Mouse (Mus musculus) megakaryocyte, embryonic 14.5 days (primary cell): ENCODE data around the gene Sds. TPM values are rescaled to one million over a fixed set of nuclear protein-coding genes. Genes with fewer than 3 reads are reported as not detected.
A peak's percentile ranks its signal among the peaks of the same experiment; 100 is the strongest.

Source experiments
- H3K27me3 ChIP-seq: replicated peaks from 2 replicates; pipeline ENCODE3; 2012; ENCODE audit warnings: inconsistent platforms
- H3K36me3 ChIP-seq: replicated peaks from 2 replicates; pipeline ENCODE3; 2012; ENCODE audit warnings: low read length, inconsistent platforms, mixed read lengths
- H3K4me1 ChIP-seq: 2 replicates; pipeline ENCODE4 v1.6.1; 2012; ENCODE audit warnings: inconsistent platforms
- H3K4me3 ChIP-seq: replicated peaks from 2 replicates; pipeline ENCODE3; 2012; ENCODE audit warnings: moderate library complexity, mild to moderate bottlenecking, inconsistent platforms
- H3K9me3 ChIP-seq: 2 replicates; pipeline ENCODE4 v1.6.1; 2012; ENCODE audit warnings: inconsistent platforms
- FLI1 ChIP-seq: IDR thresholded peaks from 2 replicates; pipeline ENCODE4 v1.6.1; 2012; ENCODE audit warnings: low read length, inconsistent platforms, mixed read lengths
- GATA1 ChIP-seq: IDR thresholded peaks from 3 replicates; pipeline ENCODE4 v1.6.1; 2012; ENCODE audit warnings: mixed read lengths, low read length, inconsistent platforms, borderline replicate concordance
- polyA plus RNA-seq: library from polyadenylated mRNA; stranded (reverse); fragments of >175 nt; gene quantifications from 2 replicates; pipeline ENCODE4 v1.2.3, GENCODE M21; 2012; ENCODE audit warnings: low replicate concordance; ENCODE audit not compliant: insufficient read depth

Gene Sds
- polyA plus RNA-seq, 1 experiment, result not detected

DNA sequence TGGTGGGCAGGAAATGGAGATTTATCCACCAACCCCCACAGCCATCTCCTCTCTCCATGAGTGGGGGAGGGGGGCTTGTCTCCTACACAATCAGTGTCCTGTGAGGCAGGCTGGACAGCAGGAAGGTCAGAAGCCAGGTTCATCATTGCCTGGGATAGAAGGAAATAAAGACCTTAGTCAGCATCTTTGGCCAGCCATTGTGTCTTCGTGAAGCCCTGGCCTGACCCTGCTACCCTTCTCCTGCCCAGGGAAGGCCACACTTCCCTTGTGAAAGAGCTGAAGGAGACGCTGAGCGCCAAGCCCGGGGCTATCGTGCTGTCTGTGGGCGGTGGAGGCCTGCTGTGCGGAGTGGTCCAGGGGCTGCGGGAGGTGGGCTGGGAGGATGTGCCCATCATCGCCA, 4.9 kb downstream of the Sds start:
- no peak overlapping the region for H3K4me3 ChIP-seq

GRCm38 (mm10) chr5:120483399-120483798, 7.1 kb downstream of the Sds start:
- Histone ChIP-seq H3K9me3 (0 out of 2 replicates have a peak, but pooled peaks cover 5% of the 10 kb centered on the region), H3K4me1 (peaks cover 7% of the 10 kb centered on the region; the same call in 1 of the 2 replicates), H3K27me3 (peaks cover 32% of the 10 kb centered on the region), H3K36me3 (peaks cover 46% of the 10 kb centered on the region), H3K4me3 (no peak overlapping the region)
- no peak for TF ChIP-seq FLI1
- no peak for TF ChIP-seq GATA1

More for the DNA sequence above, 4.9 kb downstream of the Sds start:
- Histone ChIP-seq H3K9me3 (0 out of 2 replicates have a peak, but pooled peaks cover 5% of the 10 kb centered on the region), H3K4me1 (peaks cover 11% of the 10 kb centered on the region), H3K27me3 (peaks cover 52% of the 10 kb centered on the region), H3K36me3 (peaks cover 24% of the 10 kb centered on the region)
- TF ChIP-seq GATA1 (no peak), FLI1 (no peak)

DNA sequence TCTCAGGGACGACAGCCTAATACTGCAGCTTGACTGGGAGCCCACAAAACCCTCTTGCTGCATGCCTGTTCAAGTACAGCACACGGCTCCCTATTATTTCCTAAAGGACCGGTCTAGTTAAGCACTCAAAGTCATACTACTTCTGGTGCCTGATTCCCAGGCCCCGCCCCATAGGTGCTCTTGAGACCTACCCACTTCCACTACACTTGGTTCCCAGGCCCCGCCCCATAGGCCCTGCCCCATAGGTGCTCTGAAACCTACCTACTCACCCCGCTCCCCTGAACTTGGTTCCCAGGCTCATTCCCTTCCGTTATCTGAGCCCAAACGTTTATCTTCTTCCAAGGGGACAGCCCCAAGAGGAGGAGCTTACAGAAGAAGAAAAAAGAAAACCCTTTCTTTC, 11.5 kb downstream of the Sds start:
- no peaks in the 10 kb centered on the region for H3K9me3 ChIP-seq
- H3K36me3 ChIP-seq, result peaks cover 77% of the 10 kb centered on the region
- TF ChIP-seq GATA1 (no peak), FLI1 (no peak)
- H3K4me1 ChIP-seq, result no peaks in the 10 kb centered on the region
- no peak overlapping the region for H3K4me3 ChIP-seq
- no peaks in the 10 kb centered on the region for H3K27me3 ChIP-seq

DNA sequence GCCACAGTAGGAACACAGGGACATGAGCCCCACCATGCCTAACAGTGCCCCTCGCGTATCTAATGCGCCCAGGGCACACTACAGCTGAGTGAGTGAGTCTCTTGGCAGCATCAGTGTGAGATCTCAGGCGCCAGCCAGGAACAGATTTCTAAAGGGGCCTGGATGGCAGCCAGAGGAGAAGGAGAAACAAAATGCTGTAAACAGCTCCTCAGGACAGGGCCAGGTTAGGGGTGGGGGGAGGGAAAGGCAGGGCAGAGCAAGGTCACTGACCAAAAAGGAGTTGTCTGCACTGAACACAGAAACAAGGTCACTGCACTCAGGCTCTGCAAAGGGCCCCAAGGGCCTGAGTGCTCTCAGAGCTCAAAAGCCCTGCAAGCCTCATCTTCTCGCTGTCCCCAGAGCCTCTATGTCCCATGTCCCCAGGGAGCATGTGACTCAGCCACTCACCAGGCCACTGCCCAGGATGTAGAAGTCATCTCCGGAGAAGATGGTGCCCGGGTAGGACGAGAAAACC, 14.4 kb downstream of the Sds start:
- TF ChIP-seq FLI1, result no peak
- TF ChIP-seq GATA1, result no peak
- Histone ChIP-seq H3K36me3 (peaks cover 86% of the 10 kb centered on the region), H3K4me3 (no peak overlapping the region), H3K27me3 (peaks cover 2% of the 10 kb centered on the region), H3K4me1 (no peaks in the 10 kb centered on the region; the same call in 1 of the 2 replicates), H3K9me3 (no peaks in the 10 kb centered on the region)

DNA sequence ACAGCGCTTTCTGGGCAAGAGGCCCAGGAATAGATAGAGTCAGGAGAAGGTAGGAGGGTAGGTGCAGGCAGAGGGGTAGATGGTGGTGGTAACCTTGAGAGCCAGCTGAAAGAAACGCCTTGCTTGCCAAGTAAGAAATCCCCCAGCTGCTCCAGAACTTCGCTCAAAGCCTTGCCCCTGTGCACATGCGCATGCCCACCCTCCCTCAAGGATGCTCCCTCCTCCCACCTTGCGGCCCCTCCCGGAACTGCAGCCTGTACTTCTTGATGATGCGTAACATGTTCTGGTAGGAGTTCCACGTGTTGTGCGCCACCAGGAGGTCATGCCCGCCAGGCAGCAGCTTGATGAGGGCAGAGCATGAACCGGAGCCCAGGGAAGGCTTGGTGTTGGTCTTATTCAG, 16.1 kb downstream of the Sds start:
- no peak overlapping the region for H3K4me3 ChIP-seq
- peaks cover 82% of the 10 kb centered on the region for H3K36me3 ChIP-seq
- no peaks in the 10 kb centered on the region; the same call in 1 of the 2 replicates for H3K4me1 ChIP-seq
- peaks cover 2% of the 10 kb centered on the region for H3K27me3 ChIP-seq
- H3K9me3 ChIP-seq, result no peaks in the 10 kb centered on the region
- TF ChIP-seq FLI1, result no peak
- no peak for TF ChIP-seq GATA1

DNA sequence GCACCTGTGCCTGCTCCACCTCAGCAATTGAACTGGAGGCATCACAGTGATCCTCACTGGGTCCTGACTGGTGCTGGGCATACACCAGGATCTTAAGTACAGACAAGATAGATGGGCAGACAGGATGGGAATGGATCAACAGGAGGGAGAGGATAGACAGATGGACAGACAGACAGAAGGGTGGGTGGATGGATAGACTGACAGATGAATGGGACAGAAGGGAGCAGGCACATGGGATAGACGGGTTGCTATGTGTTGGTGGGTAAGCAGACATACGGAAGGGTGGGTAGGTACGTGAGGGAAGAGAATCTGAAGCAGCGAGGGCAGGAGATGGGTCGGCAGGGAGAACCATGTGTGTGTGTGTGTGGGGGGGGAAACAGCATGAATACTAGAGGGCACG, 17.1 kb downstream of the Sds start:
- Histone ChIP-seq H3K4me3 (peak overlapping the region; percentile 20), H3K27me3 (peaks cover 2% of the 10 kb centered on the region), H3K9me3 (no peaks in the 10 kb centered on the region), H3K36me3 (peaks cover 76% of the 10 kb centered on the region), H3K4me1 (no peaks in the 10 kb centered on the region; the same call in 1 of the 2 replicates)
- TF ChIP-seq FLI1, result no peak
- no peak for TF ChIP-seq GATA1

DNA sequence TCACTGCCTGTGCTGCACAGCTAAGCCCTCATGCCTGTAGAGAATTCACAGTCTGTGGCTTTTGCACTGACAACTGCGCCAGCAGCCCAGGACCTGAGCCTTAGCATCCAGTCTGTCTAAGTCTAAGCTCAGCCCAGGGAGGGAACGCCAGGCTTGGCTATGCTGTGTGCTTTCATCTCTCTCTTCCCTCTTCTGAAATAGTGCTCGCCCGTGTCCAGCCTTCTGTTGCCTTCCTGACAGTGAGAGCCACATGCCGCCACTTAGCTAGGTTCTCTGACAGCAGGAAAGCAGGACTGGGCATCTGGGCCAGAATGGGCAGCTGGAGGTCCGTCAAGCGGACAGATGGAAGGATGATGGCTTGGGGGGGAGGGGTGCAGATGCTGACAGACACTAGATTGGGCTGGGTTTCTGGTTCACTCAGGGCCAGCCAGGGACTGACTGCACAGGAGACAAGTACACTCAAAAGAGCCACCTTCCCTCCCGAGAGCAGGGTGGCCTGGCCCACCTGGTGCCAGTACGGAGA, 17.6 kb downstream of the Sds start:
- peaks cover 2% of the 10 kb centered on the region for H3K27me3 ChIP-seq
- no peaks in the 10 kb centered on the region; the same call in 1 of the 2 replicates for H3K4me1 ChIP-seq
- peaks cover 76% of the 10 kb centered on the region for H3K36me3 ChIP-seq
- no peaks in the 10 kb centered on the region for H3K9me3 ChIP-seq
- peak overlapping the region; percentile 20 for H3K4me3 ChIP-seq
- no peak for TF ChIP-seq GATA1

DNA sequence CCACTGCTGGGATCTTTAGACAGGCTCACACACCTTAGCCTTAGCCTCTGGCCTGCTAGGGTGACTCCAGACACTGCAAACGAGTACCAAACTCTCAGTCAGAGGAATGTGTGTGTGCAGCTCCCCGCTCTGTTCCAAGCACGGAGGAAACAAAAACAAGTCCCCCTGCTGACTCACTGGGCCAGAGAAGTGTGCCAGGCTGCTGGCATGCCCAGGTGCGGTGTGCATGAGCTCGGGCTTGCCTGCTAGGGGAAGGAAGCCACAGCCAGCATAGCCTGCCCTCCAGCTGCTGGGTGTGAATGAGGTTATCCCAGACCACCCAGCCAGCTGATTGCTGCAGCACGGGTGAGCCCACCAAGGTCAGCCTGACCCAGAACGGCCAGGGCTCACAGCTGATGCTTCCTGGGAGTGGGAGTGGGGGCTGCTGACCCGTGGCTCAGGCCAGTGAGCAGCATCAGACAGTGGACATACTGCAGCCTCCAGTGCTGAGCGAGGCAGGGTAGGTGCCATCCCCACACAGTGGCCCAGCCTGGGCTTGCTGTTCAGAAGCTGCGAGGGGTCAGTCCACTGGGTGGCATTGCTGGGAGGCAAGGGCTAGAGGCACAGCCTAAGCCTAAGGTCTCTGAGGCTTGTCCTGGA, 18.9 kb downstream of the Sds start:
- H3K36me3 ChIP-seq, result peaks cover 80% of the 10 kb centered on the region
- no peaks in the 10 kb centered on the region for H3K9me3 ChIP-seq
- H3K27me3 ChIP-seq, result peaks cover 2% of the 10 kb centered on the region
- peaks cover 6% of the 10 kb centered on the region; the same call in 1 of the 2 replicates for H3K4me1 ChIP-seq
- TF ChIP-seq GATA1 (no peak), FLI1 (no peak)
- no peak overlapping the region for H3K4me3 ChIP-seq

- Histone ChIP-seq H3K4me3 (no peak overlapping the region), H3K36me3 (peaks cover 74% of the 10 kb centered on the region), H3K27me3 (peaks cover 2% of the 10 kb centered on the region), H3K9me3 (no peaks in the 10 kb centered on the region), H3K4me1 (peaks cover 6% of the 10 kb centered on the region; the same call in 1 of the 2 replicates)
- no peak for TF ChIP-seq GATA1
- TF ChIP-seq FLI1, result no peak
Measured at GRCm38 (mm10) chr5:120495703-120496226, 19.4 kb downstream of the Sds start.

- H3K36me3 ChIP-seq, result peaks cover 67% of the 10 kb centered on the region
- H3K4me3 ChIP-seq, result no peak overlapping the region
- H3K4me1 ChIP-seq, result peaks cover 13% of the 10 kb centered on the region
- H3K27me3 ChIP-seq, result peaks cover 2% of the 10 kb centered on the region
- TF ChIP-seq GATA1 (no peak), FLI1 (no peak)
- no peaks in the 10 kb centered on the region for H3K9me3 ChIP-seq
Measured at GRCm38 (mm10) chr5:120497071-120497470, 20.7 kb downstream of the Sds start.
